Mouse (Mus musculus): ENCODE results near the gene Gm49450.

Gm49450 gene

GRCm38 (mm10) chr15:98953401-98954356 lies at the start of gene Gm49450, which contains the start of gene Tuba1a:
Gene Gm49450, minus strand, starts transcription at chr15:98953551.
Gene Tuba1a, minus strand, starts transcription at chr15:98953703.
- DNase-seq: peak; percentile 91 to 95

- DNase-seq: no peak
These were observed 48.1 kb upstream of the Gm49450 start for GRCm38 (mm10) chr15:99001451-99001931.

GRCm38 (mm10) chr15:99000535-99001283 lies 47.4 kb upstream of the Gm49450 start:
- peak; percentile 72 to 73 for DNase-seq

GRCm38 (mm10) chr15:98998775-98999157 lies 45.4 kb upstream of the Gm49450 start:
- no peak for DNase-seq

- no peak for DNase-seq
These were observed 44.8 kb upstream of the Gm49450 start for GRCm38 (mm10) chr15:98997938-98998774.

- no peak for DNase-seq
These were observed 43.5 kb upstream of the Gm49450 start for GRCm38 (mm10) chr15:98996840-98997239.

- DNase-seq: no peak
These were observed 41.7 kb upstream of the Gm49450 start for GRCm38 (mm10) chr15:98994957-98995520.

- peak; percentile 90 to 93 for DNase-seq
These were observed 40.5 kb upstream of the Gm49450 start for GRCm38 (mm10) chr15:98993865-98994264.

- peak; percentile 93 to 94 for DNase-seq
These were observed 39.9 kb upstream of the Gm49450 start for GRCm38 (mm10) chr15:98993093-98993793.

- DNase-seq: peak; percentile 57 to 62
These were observed 38.9 kb upstream of the Gm49450 start for GRCm38 (mm10) chr15:98992086-98992912.

- DNase-seq: no peak
These were observed 38.2 kb upstream of the Gm49450 start for GRCm38 (mm10) chr15:98991540-98992050.

- DNase-seq: no peak
These were observed 37.6 kb upstream of the Gm49450 start for GRCm38 (mm10) chr15:98990669-98991539.

GRCm38 (mm10) chr15:98989701-98990430 lies 36.5 kb upstream of the Gm49450 start:
- DNase-seq: no peak

GRCm38 (mm10) chr15:98988787-98989186 lies 35.4 kb upstream of the Gm49450 start:
- no peak for DNase-seq

GRCm38 (mm10) chr15:98987661-98988181 lies 34.4 kb upstream of the Gm49450 start:
- DNase-seq: no peak

- DNase-seq: no peak
These were observed 33.8 kb upstream of the Gm49450 start for GRCm38 (mm10) chr15:98987077-98987630.

- DNase-seq: no peak
These were observed 32.8 kb upstream of the Gm49450 start for GRCm38 (mm10) chr15:98985982-98986715.
